Mouse (Mus musculus) adrenal gland, postnatal 4 days (tissue): Measurements from ENCODE around the gene Slc9a9. TPM values are rescaled to one million over a fixed set of nuclear protein-coding genes. Genes with fewer than 3 reads are reported as not detected.
"Not testable (repeated sequence)": the region's sequence is repeated elsewhere in the genome, so short reads cannot be mapped to it uniquely, and the experiment has no call there.

Experiments
- DNase-seq, 2 experiments: peaks; one replicate each; pipeline ENCODE4 v3.0.0; 2021 to 2022; ENCODE audit warnings: low spot score in 2 of 2, mixed read lengths in 2 of 2
- long read RNA-seq, 2 experiments: library from polyadenylated mRNA; stranded (forward); transcript quantifications; one replicate each; pipeline ENCODE4 v2.0.0; 2021
- total RNA-seq, 2 experiments: library from RNA; stranded (reverse); gene quantifications; 2 replicates each; pipeline ENCODE4 v1.2.3; 2021

The Slc9a9 gene
- total RNA-seq: 1 to 10 TPM; 3.4 to 4.4 TPM
- long read RNA-seq, experiment 1, partial matches to known transcripts: 0 of 2 reads
- long read RNA-seq, experiment 1, other reads (novel, unspliced or antisense): 1 of 2 reads
- long read RNA-seq, experiment 2, partial matches to known transcripts: 0 of 3 reads
- long read RNA-seq, experiment 2, other reads (novel, unspliced or antisense): 1 of 3 reads

DNA sequence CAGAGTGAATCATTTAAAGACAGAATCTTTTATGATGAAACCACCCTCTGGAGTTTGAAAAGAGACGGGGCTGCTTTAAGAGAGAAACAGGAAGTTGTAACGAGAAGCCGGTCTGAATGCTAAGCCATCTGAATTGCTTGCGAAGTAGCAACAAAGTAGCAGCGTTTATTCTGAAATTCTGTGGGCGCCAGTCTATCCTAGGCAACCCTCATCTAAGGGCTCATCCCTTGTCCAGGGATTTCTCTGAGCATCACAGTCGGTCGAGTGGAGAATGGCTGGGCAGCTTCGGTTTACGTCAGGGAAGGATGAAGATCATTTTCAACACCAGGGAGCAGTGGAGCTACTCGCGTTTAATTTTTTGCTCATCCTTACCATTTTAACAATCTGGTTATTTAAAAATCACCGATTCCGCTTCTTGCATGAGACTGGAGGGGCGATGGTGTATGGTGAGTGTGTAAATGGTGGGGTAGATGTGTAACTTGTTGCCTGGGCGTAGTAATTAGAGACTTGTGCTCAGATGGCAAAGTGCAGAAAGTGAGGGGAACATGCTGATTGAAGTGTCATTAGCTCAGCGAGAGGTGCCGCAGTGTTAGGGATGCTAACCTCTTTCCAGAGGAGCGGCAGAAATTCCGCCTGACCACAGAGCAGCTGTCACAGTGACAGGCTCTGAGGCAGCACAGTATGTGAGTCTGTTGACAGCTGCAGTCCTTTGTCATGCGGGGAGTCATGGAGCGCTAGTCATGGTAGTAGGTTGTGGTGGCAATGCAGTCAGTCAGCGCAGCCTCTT is at the start of gene Slc9a9:
Gene Slc9a9, plus strand, starts transcription at position 119 of the 787 bp plus-strand sequence.
- no peak for DNase-seq

- DNase-seq: no peak
These were observed 49.4 kb upstream of the Slc9a9 start for GRCm38 (mm10) chr9:94620342-94620741.

DNA sequence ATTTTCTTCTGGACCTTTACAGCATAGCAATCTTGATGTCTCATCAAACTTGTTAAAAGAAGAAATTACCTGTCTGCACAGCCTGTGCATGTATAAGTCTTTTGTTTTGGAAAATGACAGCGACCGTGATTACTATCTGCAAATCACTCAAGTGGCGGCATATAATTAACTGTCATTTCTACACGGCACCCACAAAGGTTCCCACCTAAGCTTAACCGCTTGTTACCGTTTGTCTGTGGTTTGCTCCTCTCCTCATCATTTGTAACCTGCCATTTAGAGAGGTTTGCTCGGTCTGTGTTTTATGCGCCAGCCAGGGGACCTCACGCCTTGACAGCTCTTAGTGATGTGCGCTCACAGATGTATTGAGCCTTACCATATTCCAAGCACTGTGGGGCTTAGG is 48.9 kb upstream of the Slc9a9 start:
- no peak for DNase-seq

DNA sequence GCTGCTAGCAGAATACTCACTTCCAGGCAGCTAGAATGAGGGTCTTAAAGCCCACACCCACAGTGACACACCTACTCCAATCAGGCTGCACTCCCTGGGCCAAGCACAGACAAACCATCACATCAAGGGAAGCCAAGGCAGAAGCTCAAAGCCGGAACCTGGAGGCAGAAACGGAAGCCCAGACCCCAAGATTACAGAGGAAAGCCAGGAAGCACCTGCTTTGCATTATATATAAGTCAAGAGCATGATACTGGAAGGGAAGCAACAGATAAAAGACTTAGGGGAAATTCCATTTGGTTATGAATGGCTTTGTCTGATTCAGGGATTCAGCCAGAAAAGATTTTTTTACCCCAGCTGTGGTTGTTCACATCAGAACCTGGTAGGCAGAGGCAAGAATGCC is 47.8 kb upstream of the Slc9a9 start:
- no peak for DNase-seq

DNA sequence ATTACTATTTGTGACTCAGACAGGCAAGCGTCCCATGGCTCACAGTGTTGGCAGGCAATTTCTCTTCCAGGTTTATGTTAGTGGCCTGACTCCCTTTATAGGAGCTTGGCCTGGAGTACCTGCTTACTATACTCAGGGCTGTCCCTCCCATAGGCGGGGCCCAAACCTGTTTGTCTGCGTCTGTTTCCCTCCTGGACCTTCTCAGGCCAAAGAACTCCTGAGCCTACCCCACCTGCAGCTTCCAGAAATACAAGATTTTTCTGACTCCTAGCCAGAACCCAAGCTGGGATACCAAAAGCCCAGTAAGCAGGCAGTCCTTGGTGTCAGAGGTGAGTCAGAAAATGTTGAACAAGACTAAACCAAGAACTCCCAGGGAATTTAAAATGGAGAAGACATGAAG is 43.0 kb upstream of the Slc9a9 start:
- DNase-seq: no peak

GRCm38 (mm10) chr9:94628948-94629347 is 40.8 kb upstream of the Slc9a9 start:
- no peak for DNase-seq

DNA sequence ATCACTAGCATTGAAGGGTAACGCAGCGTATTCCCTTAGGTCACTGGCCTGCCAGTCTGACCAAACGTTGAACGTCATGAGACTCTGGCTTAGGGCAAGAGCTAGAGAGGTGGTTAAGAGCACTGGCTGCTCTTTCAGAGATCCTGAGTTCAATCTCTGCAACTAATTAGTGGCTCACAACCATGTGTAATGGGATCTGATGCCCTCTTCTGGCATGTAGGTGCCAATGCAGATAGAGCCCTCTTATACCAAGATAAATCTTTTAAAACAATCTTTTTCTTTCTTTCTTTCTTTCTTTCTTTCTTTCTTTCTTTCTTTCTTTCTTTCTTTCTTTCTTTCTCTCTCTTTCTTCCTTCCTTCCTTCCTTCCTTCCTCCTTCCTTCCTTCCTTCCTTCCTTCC is 35.4 kb upstream of the Slc9a9 start:
- not testable (repeated sequence) for DNase-seq

- DNase-seq: no peak
These were observed 24.1 kb upstream of the Slc9a9 start for GRCm38 (mm10) chr9:94645631-94646030.

DNA sequence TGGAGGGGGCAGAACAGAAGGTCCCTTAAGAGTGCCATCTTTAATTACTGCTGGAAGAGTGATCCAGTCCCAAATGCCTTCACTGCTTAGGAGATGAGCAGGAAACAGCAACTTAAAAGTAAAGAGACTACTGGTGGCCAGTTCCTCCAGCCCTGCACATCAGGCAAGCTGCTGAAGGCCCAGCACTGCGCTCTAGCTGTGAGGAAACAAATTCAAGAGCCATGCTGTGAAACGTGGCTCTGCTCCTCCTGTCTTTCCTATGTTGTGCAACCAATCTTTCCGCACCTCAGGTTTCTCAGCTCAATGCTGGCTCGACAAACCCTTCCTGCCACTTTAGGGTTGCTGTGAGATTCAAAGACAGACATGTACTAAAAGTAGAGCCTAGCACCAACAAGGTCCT is 22.3 kb upstream of the Slc9a9 start:
- no peak for DNase-seq

DNA sequence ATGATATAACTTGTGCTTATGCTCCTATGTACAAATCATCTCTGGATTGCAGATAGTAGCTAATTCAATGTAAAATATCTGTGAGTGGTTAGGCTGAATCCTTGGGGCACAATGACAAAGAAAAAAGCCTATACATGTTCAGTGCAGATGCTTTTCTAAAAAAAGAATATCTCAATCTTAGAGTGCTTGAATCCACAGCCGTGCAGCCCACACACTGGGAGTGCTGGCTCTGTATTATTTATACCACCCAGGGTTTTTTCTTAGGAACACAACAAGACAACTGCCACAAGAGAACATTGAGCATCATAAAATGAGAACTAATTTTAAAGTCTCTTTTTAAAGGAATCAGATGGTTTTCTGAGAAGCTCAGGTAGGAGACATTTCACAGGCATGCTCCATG is 19.7 kb upstream of the Slc9a9 start:
- no peak for DNase-seq

DNA sequence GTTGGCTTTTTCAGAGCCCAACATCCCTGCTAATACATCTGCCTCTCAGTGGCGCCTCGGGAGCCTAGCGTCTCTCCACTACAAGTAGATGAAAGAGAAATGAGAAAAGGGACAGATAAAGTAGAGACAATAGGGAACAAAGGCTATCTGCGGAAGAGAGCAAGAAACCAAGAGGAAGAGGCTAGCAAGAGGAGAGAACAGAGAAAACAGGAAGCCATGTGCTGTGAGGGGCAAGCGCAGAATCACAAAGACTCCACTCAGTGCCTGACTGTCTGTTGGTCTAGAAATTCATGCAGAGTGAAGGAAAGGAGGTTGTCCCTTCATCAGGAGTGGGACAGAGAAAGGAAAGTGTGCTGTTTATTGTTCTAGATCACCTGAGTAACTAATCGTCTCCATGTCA is 16.5 kb upstream of the Slc9a9 start:
- no peak for DNase-seq

DNA sequence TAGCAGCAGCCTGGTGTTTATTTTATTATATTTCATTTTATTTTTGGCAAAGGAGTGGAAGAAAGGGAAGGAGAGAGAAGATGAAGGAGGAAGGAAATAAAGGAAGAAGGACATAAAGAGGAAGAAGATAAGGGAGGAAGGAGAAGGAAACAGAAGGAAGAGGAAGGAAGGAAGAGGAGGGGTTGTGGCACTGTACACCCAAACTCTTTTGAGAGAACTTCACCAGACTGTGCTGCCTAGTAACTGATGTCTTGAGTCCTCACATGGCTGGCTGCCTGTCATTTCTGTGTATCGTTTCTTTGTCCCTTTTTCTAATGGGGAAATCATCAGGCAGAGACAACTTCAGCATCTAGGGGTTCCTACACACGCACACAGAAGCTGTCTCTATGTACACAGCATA is 15.9 kb upstream of the Slc9a9 start:
- DNase-seq: no peak

GRCm38 (mm10) chr9:94656265-94656664 is 13.4 kb upstream of the Slc9a9 start:
- DNase-seq: no peak

DNA sequence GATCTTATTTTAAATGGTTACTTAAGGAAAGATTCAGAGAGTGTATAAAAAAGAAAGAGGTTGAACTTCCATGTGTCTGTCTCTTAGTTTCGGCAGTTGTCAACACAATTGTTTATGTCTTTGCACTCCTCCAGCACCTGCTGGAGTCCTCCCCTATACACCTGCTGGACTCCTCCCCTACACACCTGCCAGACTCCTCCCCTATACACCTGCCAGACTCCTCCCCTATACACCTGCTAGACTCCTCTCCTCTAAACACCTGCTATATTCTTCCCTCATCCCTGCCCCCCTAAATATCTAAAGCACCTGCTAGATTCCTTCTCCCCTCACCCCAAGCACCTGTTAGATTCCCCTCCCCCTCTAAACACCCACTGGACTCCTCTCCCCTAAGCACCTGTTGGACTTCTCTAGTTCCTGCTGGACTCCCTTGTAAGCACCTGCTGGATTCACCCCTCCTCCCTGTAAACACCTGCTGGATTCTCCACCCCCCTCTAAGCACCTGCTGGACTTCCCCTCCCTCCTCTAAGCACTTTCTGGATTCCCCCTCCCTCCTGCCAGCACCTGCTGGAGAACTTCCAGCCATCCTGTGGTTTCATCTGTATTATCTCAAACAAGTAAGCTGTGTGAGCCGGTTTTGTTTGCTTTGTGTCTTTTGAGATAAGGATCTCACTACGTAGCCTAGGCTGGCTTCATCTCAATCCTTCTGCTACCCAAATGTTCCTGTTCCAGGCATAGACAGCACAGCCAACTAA is 10.1 kb upstream of the Slc9a9 start:
- no peak for DNase-seq

DNA sequence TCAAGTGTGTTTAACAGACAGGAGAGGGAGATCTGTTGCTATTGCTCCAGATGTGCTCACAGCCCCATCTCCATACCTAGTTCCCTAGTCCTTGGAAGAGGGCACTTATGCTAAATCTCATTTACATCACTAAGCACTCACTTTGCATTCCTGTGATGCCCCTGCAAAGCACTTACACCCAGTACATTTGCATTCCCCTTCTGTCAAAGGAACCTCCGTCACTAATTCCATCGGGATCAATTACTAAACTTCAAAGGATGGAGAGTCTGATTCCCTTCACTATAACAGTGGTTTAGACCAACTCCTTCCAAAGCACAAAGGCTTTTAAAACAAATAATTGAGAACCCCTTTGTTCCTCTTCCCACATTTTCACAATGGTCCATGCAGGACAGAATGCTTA is 7.9 kb upstream of the Slc9a9 start:
- no peak for DNase-seq

DNA sequence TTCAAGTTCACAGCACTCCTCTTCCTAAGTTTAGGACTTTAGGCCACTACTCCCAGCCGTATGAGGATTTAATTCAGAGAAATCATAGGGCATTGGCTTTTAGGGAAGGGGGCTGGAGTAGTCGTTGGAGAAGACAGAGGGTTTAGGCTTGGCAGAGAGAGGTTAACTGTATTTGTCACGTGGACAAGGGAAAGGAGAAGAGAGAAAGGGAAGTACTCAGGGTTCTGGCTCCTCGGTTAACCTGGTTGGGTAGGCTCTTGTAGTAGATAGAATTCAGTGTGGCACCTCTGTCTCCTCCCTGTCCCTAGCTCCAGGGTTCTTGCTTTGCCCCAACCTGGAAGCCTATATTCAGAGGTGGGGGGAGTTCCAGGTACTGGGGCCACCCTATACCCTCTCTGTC is 4.5 kb upstream of the Slc9a9 start:
- DNase-seq: no peak

DNA sequence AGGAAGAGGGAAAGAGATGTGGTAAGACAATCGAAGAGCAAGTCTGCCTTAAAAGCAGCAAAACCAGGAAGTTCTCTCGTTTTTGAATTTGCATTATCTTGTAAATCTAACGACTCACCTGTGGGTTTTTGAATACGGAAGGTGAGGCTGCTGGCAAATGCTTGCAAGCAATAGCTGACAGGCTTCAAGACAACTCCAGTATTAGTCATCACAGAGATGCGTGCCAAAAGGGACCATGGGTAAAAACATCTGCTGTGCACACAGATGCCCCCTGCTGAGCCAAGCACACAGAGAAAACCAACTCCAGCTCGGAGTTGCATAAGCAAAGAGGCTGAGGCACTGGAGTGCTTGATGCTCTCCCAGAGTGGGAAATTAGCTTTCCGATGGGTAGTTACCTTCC is 1.1 kb upstream of the Slc9a9 start:
- no peak for DNase-seq

DNA sequence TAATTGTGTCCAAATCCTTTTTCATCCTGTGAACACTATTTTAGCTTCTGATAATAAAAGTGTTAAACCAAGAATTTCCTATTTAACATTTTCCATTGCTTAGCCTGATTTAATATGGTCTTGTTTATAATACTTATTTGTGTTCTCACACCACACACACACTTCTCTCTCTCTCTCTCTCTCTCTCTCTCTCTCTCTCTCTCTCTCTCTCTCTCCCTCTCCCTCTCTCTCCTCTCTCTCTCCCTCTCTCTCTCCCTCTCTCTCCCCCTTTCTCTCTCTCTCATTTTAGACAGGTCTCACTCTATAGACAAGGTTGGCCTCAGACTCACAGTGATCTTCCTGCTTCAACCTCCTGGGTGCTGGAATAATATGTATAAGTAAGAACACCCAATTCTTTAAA is 995 bp downstream of the Slc9a9 start:
- DNase-seq: no peak

DNA sequence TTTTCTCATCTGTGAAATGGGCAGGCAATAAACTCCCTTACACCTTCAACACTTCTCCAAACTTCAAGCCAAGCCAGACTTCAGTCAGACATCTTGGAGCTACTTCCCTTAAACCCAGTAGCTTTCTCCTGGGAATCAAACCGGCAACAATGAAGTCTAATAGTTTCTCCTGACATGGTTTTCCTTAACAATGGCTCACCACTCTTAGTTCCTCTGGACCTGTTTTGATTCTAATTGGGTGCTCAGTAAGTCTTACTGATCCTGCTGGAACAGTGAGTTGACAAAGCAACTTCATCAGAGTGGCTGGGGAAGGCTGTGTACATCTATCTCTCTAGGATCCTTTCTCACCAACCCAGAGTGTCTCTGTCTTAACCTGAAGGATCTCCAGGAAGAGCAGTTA is 5.0 kb downstream of the Slc9a9 start:
- no peak for DNase-seq

DNA sequence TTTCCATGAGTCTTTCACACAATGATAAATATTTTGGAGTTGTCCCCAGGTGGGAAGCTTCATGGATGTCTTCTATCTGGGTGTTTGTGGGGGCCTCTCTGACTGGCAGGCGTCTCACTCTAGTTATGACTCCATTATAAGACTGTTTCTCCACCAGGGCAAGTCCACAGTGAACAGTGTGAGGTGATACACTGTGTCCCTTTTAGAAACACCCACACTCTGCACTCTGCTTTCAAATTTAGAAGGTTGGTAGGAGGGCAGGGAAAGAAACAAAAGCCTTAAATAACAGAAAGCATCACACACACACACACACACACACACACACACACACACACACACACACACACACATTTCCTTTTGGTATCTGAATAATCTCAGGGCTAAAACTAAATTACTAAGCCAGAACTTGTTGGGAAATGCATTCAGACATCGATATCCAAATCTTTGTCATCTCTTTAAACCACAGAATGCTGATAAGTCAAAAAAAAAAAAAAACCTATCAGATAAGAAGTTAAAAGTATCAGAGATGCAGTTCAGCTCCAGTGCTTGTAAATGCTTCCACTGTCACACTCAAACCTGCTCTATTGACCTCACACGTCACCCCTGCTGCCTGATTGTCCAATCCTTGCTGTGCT is 8.4 kb downstream of the Slc9a9 start:
- DNase-seq: no peak

DNA sequence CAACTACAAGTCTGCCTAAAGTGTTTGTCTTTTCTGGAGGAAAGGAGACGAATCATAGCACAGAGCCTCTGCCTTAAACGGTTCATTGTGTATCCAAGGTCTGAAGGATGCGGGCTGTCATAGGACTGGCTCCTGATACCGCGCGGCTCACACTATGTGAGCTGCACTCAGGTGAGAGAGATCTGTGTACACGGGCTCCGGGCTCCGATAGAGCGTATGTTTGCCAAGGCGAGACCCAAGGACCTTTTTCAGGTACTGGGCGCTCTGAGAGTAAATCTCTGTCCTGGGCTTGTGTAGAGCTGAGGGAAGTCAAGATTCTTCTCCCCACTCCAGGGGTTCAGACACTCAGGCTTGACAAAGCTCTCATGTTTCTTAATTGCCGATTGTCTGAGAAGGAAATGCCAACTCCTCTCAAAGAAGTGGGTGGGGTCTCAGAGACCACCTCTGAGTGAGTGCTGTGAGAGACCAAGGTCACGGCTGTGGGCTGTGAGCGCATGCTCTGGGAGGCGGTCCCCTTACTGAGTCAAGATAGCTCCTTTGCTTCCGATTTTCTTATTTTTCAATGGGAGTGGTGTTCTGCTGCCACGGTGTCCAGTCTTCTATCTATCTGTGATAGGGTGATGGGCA is 10.9 kb downstream of the Slc9a9 start:
- no peak for DNase-seq
